Mouse (Mus musculus): ENCODE data around the gene H2-M10.6.
A peak's percentile ranks its signal among the peaks of the same experiment; 100 is the strongest.
"Not testable (repeated sequence)": the region's sequence is repeated elsewhere in the genome, so short reads cannot be mapped to it uniquely, and the experiment has no call there.

H2-M10.6 gene

GRCm38 (mm10) chr17:36811871-36812270, at the start of gene H2-M10.6:
Gene H2-M10.6, plus strand, starts transcription at chr17:36812171.
- no peak for DNase-seq (ENCODE audit: low spot score in 2 of 2)

GRCm38 (mm10) chr17:36763816-36764215, 48.2 kb upstream of the H2-M10.6 start:
- DNase-seq (ENCODE audit: low spot score in 2 of 2) = no peak

- DNase-seq (ENCODE audit: low spot score in 2 of 2) = not testable (repeated sequence)
These were observed 47.7 kb upstream of the H2-M10.6 start for GRCm38 (mm10) chr17:36764244-36764643.

GRCm38 (mm10) chr17:36765403-36765802, 46.6 kb upstream of the H2-M10.6 start:
- not testable (repeated sequence) for DNase-seq (ENCODE audit: low spot score in 2 of 2)

- DNase-seq (ENCODE audit: low spot score in 2 of 2) = not testable (repeated sequence)
These were observed 39.4 kb upstream of the H2-M10.6 start, which contains the start of gene H2-M10.5 for GRCm38 (mm10) chr17:36772610-36773009. Gene H2-M10.5, plus strand, starts transcription at chr17:36772910.

GRCm38 (mm10) chr17:36781533-36781932, 30.4 kb upstream of the H2-M10.6 start:
- DNase-seq (ENCODE audit: low spot score in 2 of 2) = no peak

DNA sequence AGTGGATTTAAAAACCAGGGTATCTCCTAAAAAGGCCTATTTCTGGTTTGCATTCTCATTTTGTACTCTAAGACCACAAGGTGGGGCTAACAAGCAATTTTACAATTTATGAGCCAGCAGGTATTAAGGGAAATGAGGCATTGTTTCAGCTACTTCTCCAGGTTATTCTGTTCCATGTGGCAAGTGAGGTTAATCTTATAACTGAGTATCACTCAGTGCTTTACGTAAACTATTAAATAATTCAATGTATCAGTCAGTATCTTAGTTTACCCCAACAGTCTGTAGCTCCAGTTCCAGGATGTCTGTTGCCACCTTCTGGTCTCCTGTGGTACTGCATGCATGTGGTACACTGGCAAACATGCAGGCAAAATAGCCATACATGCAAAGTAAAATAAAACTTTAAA, 25.5 kb upstream of the H2-M10.6 start:
- peak in 1 of 2 experiments; percentile 13 for DNase-seq (ENCODE audit: low spot score in 2 of 2)

DNA sequence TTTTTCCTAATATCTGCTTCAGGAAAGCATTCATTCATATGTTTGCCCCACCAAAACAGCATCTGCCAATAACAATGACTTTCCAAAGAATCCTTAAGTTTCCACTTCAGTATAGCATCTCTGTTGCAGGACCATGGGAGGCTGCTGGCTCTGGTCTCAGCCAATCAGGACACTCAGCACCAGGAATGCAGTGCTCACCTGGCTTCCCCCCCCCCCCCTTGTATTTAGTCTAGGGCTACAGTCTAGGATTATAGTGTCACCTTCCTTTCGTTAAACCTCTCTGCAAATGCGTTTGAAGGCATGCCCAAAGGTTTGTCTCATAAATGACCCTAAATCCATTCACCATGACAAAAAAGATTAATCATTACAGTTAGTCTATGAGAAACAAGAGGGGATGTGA, 23.6 kb upstream of the H2-M10.6 start:
- DNase-seq (ENCODE audit: low spot score in 2 of 2) = no peak

- peak; percentile 27 to 52 for DNase-seq (ENCODE audit: low spot score in 2 of 2)
These were observed 23.2 kb upstream of the H2-M10.6 start for GRCm38 (mm10) chr17:36788801-36789200.

GRCm38 (mm10) chr17:36799493-36799892, 12.5 kb upstream of the H2-M10.6 start:
- no peak for DNase-seq (ENCODE audit: low spot score in 2 of 2)

GRCm38 (mm10) chr17:36799921-36800462, 12.0 kb upstream of the H2-M10.6 start:
- not testable (repeated sequence) for DNase-seq (ENCODE audit: low spot score in 2 of 2)

- DNase-seq (ENCODE audit: low spot score in 2 of 2) = peak; percentile 33 to 52
These were observed 12.0 kb downstream of the H2-M10.6 start for GRCm38 (mm10) chr17:36824005-36824404.

DNA sequence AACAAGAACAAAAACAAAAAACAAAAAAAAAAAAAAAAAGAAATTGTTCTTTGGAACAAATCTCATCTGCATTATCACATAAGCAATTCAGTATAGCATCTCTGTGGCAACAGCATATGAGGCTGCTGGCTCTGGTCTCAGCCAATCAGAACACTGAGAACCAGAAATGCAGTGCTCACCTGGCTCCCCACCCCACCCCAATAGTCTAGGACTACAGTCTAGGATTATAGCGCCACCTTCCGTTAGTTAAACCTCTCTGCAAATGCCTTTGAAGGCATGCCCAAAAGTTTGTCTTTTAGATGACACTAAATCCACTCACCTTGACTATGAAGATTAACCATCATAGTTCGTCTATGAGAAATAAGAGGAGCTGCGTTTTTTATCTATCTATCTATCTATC, 13.6 kb downstream of the H2-M10.6 start:
- DNase-seq (ENCODE audit: low spot score in 2 of 2) = no peak

- peak; percentile 75 to 86 for DNase-seq (ENCODE audit: low spot score in 2 of 2)
These were observed 14.0 kb downstream of the H2-M10.6 start for GRCm38 (mm10) chr17:36826002-36826401.

DNA sequence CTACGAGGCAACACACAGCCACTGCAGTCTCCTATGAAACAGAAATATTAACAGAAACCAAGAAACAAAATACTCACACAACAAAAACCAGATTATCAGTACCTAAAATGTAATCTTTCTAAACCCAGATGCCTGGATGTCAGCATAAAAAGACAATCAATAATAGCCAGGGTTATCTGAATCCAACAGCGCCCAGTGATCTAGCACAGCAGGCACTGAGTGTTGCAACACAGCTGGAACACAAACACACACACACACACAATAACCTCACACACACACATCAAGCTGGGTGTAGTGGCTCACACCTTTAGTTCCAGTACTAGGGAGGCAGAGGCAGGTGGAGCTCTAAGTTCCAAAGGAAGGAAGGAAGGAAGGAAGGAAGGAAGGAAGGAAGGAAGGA, 16.5 kb downstream of the H2-M10.6 start:
- DNase-seq (ENCODE audit: low spot score in 2 of 2) = no peak

- DNase-seq (ENCODE audit: low spot score in 2 of 2) = no peak
These were observed 18.5 kb downstream of the H2-M10.6 start for GRCm38 (mm10) chr17:36830470-36830869.

GRCm38 (mm10) chr17:36832694-36833093, 20.7 kb downstream of the H2-M10.6 start:
- no peak for DNase-seq (ENCODE audit: low spot score in 2 of 2)

GRCm38 (mm10) chr17:36835591-36836426, 23.8 kb downstream of the H2-M10.6 start:
- DNase-seq (ENCODE audit: low spot score in 2 of 2) = peak; percentile 37 to 63

GRCm38 (mm10) chr17:36836427-36836812, 24.4 kb downstream of the H2-M10.6 start:
- DNase-seq (ENCODE audit: low spot score in 2 of 2) = no peak

DNA sequence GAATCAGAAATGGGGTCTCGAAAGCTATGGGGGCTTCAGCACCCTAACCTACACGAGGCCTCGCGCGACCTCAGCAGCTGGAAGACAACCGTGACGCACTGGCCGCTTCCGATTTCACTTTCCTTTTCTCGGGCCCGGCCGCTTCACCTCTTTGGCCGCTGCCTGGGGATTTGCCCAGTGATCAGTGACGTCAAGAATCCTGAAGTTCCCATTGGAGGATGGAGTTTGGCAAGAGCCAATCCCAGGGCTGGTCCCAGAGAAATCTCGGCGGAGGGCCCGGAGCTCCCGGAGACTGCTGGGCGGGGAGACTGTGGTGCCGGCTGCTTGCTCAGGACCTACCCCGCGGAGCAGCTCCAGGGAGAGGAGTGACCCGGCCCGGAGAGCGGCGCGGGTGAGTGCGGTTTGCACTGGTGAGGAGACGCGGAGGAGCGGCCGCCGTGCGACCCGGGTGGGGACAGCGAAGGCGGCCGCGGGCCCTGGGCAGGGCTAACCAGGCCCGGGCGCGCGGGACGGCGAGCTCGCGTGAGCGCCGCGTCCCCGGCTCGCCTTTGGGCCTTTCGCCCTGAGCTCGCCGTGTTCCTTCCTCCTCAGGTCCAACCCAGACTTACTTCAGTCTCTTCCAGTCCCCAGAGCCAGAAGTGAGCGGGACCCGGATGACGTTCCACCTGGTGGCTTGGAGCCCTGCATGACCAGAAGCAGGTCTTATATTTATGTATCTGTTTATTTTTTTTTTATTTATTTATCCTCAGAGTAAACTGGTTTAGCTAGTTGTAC, 25.1 kb downstream of the H2-M10.6 start, which contains the start of gene Trim26:
Trim26 (plus strand) TSS at position 261 of the 774 bp plus-strand sequence.
- peak; percentile 98 to 99 for DNase-seq (ENCODE audit: low spot score in 2 of 2)

DNA sequence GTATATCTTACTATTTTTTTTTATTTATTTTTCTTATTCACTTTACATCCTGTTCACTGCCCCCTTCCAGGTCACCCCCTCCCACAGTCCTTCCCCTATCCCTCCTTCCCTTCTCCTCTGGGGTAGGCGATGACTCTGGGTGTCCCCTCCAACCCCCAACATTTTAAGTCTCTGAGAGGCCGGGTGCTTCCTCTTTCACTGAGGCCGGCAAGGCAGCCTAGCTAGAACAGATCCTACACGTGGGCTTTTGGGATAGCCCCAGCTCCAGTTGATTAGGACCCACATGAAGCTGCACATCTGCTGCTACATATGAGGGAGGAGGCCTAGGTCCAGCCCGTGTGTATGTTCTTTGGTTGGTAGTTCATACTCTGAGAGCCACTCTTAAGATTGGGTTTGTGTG, 27.0 kb downstream of the H2-M10.6 start:
- no peak for DNase-seq (ENCODE audit: low spot score in 2 of 2)

DNA sequence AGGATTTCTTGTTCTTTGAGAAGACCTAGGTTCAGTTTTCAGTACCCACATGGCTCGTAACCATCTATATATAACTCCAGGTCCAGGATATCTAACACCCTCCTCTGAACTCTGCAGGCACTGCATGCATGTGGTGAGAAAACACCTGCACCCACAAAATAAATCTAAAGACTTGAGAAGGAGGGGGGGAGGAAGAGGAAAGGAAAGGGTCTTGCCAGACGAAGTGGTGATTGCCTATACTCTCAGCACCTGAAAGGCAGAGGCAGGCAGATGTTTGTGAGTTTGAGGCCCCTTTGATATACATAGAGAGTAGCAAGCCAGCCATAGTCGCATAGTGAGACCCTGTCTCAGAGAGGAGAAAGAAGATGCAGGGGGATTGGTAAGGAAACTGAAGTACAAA, 28.0 kb downstream of the H2-M10.6 start:
- DNase-seq (ENCODE audit: low spot score in 2 of 2) = no peak
